Mouse (Mus musculus): ENCODE data around the gene Tbcd. TPM values are rescaled to one million over a fixed set of nuclear protein-coding genes. Genes with fewer than 3 reads are reported as not detected.

Tbcd gene
- polyA plus RNA-seq, 2 experiments: 38.7 to 43.4 TPM

DNA sequence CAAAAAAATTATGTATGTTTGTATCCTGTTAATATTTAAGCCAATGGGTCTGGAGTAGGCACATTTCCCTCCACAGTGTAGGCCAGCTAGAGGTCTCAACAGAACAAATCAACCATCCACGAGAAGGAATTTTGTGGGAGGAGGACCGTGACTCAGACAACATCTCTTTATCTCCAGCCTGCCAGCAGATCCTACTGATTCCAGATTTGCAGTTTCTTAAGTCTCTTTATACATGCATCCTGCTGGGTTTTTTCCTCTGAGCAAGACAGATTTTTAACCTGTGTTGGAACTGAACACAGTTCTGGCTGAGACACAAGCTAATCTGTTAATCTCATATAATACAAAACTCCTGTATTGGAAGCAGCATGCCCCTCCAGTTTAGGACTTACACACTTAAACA is 32.8 kb upstream of the Tbcd start:
- no peak overlapping the region for H3K27ac ChIP-seq (replicated peaks; ENCODE audit: low read depth, low read length)
- DNase-seq (ENCODE audit: low spot score) (no peak), ATAC-seq (ENCODE audit: low FRiP score, low read depth) (no peak)
- H3K9me3 ChIP-seq (ENCODE audit: control insufficient read depth, low read length): no peaks in the 10 kb centered on the region
- no peak overlapping the region for H3K4me3 ChIP-seq (replicated peaks; ENCODE audit: low read length)
- 69% methylated on average over 2 of the region's 2 CpGs for WGBS
- H3K27me3 ChIP-seq (ENCODE audit: control insufficient read depth, insufficient read depth, low read length): no peaks in the 10 kb centered on the region
- TF ChIP-seq POLR2A (IDR thresholded peaks at IDR 0.05; ENCODE audit: borderline replicate concordance, extremely low read depth, insufficient read depth, insufficient read length): no peak
- H3K4me2 ChIP-seq (replicated peaks; ENCODE audit: low read depth, low read length, severe bottlenecking): no peak overlapping the region
- no peak overlapping the region for H3K9ac ChIP-seq (ENCODE audit: low read depth, low read length, severe bottlenecking)
- H3K4me1 ChIP-seq (ENCODE audit: control insufficient read depth, insufficient read depth, low read length): peaks cover 14% of the 10 kb centered on the region; the same call in 1 of the 2 replicates
- H3K36me3 ChIP-seq (ENCODE audit: control insufficient read depth, insufficient read depth, low read length): no peaks in the 10 kb centered on the region

DNA sequence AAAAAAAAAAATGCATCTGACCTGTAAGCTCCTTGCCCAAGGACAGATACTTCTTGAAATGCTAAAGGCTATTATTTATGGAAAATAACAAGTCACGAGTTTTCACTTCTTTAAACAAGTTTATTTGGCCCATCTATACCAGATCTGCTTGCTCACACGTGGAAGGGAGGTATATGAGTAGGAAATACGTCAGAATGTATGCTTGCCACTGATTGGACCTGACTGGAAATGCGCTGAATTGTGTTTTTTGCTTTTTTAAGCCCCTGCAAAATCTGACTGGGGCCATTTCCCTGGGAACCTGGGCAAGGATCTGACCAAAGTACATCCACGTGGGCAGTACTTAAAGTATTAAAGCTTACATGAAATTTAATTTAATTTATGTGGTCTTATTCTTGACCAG is 31.4 kb upstream of the Tbcd start:
- peak overlapping the region; percentile 84; the same call in 1 of the 2 replicates for H3K4me2 ChIP-seq (replicated peaks; ENCODE audit: low read depth, low read length, severe bottlenecking)
- whole genome bisulfite sequencing: 40% methylated on average over 5 of the region's 5 CpGs
- DNase-seq (ENCODE audit: low spot score): no peak
- H3K27me3 ChIP-seq (ENCODE audit: control insufficient read depth, insufficient read depth, low read length): no peaks in the 10 kb centered on the region
- H3K27ac ChIP-seq (replicated peaks; ENCODE audit: low read depth, low read length): peak overlapping the region; percentile 72; the same call in 1 of the 2 replicates
- H3K9ac ChIP-seq (ENCODE audit: low read depth, low read length, severe bottlenecking): no peak overlapping the region; the same call in 1 of the 2 replicates
- 0 out of 2 replicates have a peak, but pooled peaks cover under 1% of the 10 kb centered on the region for H3K36me3 ChIP-seq (ENCODE audit: control insufficient read depth, insufficient read depth, low read length)
- H3K4me1 ChIP-seq (ENCODE audit: control insufficient read depth, insufficient read depth, low read length): peaks cover 14% of the 10 kb centered on the region; the same call in 1 of the 2 replicates
- peak overlapping the region; percentile 70; the same call in 1 of the 2 replicates for H3K4me3 ChIP-seq (replicated peaks; ENCODE audit: low read length)
- ATAC-seq (ENCODE audit: low FRiP score, low read depth): no peak
- no peak for TF ChIP-seq POLR2A (IDR thresholded peaks at IDR 0.05; ENCODE audit: borderline replicate concordance, extremely low read depth, insufficient read depth, insufficient read length)
- H3K9me3 ChIP-seq (ENCODE audit: control insufficient read depth, low read length): no peaks in the 10 kb centered on the region

DNA sequence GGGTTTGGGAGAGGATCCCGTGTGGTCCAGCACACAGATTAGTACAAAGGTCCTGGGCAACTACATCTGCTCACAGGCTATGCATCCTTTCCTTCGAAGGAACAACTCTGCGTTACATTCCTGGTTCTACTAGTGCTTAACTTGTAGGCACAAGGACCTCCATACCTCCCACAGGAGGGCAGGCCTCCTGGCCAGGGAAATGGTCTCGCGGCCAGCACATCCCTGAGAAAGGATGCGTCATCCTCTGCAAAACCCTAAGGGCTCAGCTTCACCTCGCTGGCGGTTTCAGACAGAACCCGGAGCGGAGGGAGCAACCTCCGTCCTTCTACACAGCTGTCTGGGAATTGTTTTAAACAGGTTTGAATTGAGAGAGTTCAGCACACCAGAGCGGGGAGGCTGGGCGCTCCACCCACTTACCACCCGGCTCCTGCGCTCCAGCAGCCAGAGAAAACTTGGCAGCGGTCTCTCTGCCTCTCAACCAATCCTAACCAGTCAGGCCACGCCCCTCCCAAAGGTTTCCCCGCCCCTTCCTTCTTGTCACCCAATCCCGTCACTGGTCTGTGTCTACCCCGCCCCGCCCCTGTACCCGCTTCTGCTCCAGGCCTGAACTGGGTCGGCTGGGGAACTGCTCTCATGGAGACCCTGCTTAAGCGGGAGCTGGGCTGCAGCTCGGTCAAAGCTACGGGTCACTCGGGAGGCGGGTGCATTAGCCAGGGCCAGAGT is 30.8 kb upstream of the Tbcd start, which contains the start of gene Fn3krp:
Fn3krp (plus strand) TSS at position 572 of the 723 bp plus-strand sequence.
- Histone ChIP-seq H3K9me3 (ENCODE audit: control insufficient read depth, low read length) (no peaks in the 10 kb centered on the region), H3K27ac (replicated peaks; ENCODE audit: low read depth, low read length) (peak within 1 kb of the TSS; percentile 72), H3K9ac (ENCODE audit: low read depth, low read length, severe bottlenecking) (peak within 1 kb of the TSS; percentile 70), H3K36me3 (ENCODE audit: control insufficient read depth, insufficient read depth, low read length) (0 out of 2 replicates have a peak, but pooled peaks cover 6% of the 10 kb centered on the region), H3K4me2 (replicated peaks; ENCODE audit: low read depth, low read length, severe bottlenecking) (peak within 1 kb of the TSS; percentile 84), H3K4me1 (ENCODE audit: control insufficient read depth, insufficient read depth, low read length) (peaks cover 14% of the 10 kb centered on the region; the same call in 1 of the 2 replicates), H3K4me3 (replicated peaks; ENCODE audit: low read length) (peak within 1 kb of the TSS; percentile 70), H3K27me3 (ENCODE audit: control insufficient read depth, insufficient read depth, low read length) (no peaks in the 10 kb centered on the region)
- DNase-seq (ENCODE audit: low spot score) (peak; percentile 100), ATAC-seq (ENCODE audit: low FRiP score, low read depth) (peak; percentile 100)
- peak; percentile 52; the same call in 1 of the 2 replicates for TF ChIP-seq POLR2A (IDR thresholded peaks at IDR 0.05; ENCODE audit: borderline replicate concordance, extremely low read depth, insufficient read depth, insufficient read length)
- 1% methylated on average over 28 of the region's 28 CpGs for WGBS

DNA sequence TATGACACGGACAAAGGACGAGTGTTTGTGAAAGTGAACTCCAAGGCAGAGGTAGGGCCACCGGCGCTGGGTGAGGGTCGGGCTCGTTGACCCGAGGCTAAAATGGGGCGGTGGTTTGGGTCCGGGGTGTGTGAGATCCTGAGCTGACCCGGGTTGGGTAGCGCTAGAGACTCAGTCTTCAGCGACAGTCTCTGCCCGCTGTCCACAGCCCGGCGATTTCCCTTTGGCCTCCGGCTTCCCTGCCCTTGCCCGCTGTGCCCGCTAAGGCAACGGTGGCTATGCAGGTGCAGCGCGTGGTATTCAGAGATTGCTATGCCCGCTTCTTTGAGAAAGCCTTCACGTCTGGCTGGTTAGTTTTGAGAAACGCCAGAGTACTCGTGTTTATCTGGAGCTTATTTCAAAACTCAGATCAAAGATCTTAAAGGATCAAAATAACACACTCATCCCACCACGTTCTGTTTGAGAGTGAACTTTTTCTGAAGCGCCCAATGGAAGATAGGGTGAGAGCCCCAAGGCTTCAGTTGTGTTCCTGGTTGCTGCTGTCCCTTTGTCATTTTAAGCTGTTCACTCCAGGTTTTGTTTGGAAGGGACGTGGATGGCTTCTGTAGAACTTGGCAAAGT is 30.1 kb upstream of the Tbcd start:
- Histone ChIP-seq H3K36me3 (ENCODE audit: control insufficient read depth, insufficient read depth, low read length) (peaks cover 9% of the 10 kb centered on the region; the same call in 1 of the 2 replicates), H3K27me3 (ENCODE audit: control insufficient read depth, insufficient read depth, low read length) (no peaks in the 10 kb centered on the region), H3K27ac (replicated peaks; ENCODE audit: low read depth, low read length) (no peak overlapping the region), H3K4me1 (ENCODE audit: control insufficient read depth, insufficient read depth, low read length) (peaks cover 14% of the 10 kb centered on the region; the same call in 1 of the 2 replicates), H3K9me3 (ENCODE audit: control insufficient read depth, low read length) (no peaks in the 10 kb centered on the region), H3K4me2 (replicated peaks; ENCODE audit: low read depth, low read length, severe bottlenecking) (peak overlapping the region; percentile 84), H3K4me3 (replicated peaks; ENCODE audit: low read length) (peak overlapping the region; percentile 70), H3K9ac (ENCODE audit: low read depth, low read length, severe bottlenecking) (peak overlapping the region; percentile 70)
- TF ChIP-seq POLR2A (IDR thresholded peaks at IDR 0.05; ENCODE audit: borderline replicate concordance, extremely low read depth, insufficient read depth, insufficient read length): no peak
- WGBS: under 1% methylated on average over 28 of the region's 28 CpGs
- no peak for DNase-seq (ENCODE audit: low spot score)
- no peak; the same call in 1 of the 2 replicates for ATAC-seq (ENCODE audit: low FRiP score, low read depth)

DNA sequence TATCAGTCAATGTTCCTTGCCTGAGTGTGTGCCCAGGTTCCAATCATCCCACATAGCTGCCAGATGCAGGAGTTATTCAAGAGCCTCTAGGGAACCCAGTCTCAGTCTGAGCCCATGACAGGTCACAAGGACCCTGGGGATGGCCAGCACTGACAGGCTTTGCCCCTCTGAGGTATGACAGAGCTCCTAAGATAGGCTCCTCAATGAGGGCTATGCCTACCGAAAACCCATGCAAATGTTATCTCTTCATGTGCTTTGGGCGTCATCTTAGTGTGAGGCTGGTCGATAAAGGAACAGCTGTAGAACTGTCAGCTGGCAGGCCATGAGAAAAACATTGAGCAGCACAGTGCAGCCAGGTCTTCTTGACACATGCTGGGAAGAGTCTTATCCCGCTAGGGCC is 18.4 kb upstream of the Tbcd start:
- no peak overlapping the region for H3K4me2 ChIP-seq (replicated peaks; ENCODE audit: low read depth, low read length, severe bottlenecking)
- no peak overlapping the region for H3K27ac ChIP-seq (replicated peaks; ENCODE audit: low read depth, low read length)
- no peak overlapping the region for H3K4me3 ChIP-seq (replicated peaks; ENCODE audit: low read length)
- DNase-seq (ENCODE audit: low spot score) (no peak), ATAC-seq (ENCODE audit: low FRiP score, low read depth) (no peak)
- H3K36me3 ChIP-seq (ENCODE audit: control insufficient read depth, insufficient read depth, low read length): peaks cover 23% of the 10 kb centered on the region
- H3K27me3 ChIP-seq (ENCODE audit: control insufficient read depth, insufficient read depth, low read length): no peaks in the 10 kb centered on the region
- 0 out of 2 replicates have a peak, but pooled peaks cover 3% of the 10 kb centered on the region for H3K4me1 ChIP-seq (ENCODE audit: control insufficient read depth, insufficient read depth, low read length)
- no peak for TF ChIP-seq POLR2A (IDR thresholded peaks at IDR 0.05; ENCODE audit: borderline replicate concordance, extremely low read depth, insufficient read depth, insufficient read length)
- no peaks in the 10 kb centered on the region for H3K9me3 ChIP-seq (ENCODE audit: control insufficient read depth, low read length)
- WGBS: 84% methylated on average over 4 of the region's 4 CpGs
- no peak overlapping the region for H3K9ac ChIP-seq (ENCODE audit: low read depth, low read length, severe bottlenecking)
